Mouse (Mus musculus) heart, adult 11 months (tissue): Measurements from ENCODE around the gene Gm7102.
"Not testable (repeated sequence)": the region's sequence is repeated elsewhere in the genome, so short reads cannot be mapped to it uniquely, and the experiment has no call there.

Experiments
- DNase-seq: peaks from one replicate; pipeline ENCODE4 v3.0.0; 2022

Gene Gm7102

GRCm38 (mm10) chr19:61175756-61176324, at the start of gene Gm7102:
Gm7102 (minus strand) TSS chr19:61176309.
- no peak for DNase-seq

- peak; percentile 90 for DNase-seq
Measured at GRCm38 (mm10) chr19:61224678-61225525, 48.8 kb upstream of the Gm7102 start.

GRCm38 (mm10) chr19:61223706-61224328, 47.7 kb upstream of the Gm7102 start:
- peak; percentile 37 for DNase-seq

- DNase-seq, result not testable (repeated sequence)
Measured at GRCm38 (mm10) chr19:61207506-61207905, 31.4 kb upstream of the Gm7102 start.

GRCm38 (mm10) chr19:61199836-61200235, 23.7 kb upstream of the Gm7102 start:
- no peak for DNase-seq

GRCm38 (mm10) chr19:61199316-61199715, 23.2 kb upstream of the Gm7102 start:
- peak; percentile 99 for DNase-seq

- not testable (repeated sequence) for DNase-seq
Measured at GRCm38 (mm10) chr19:61183590-61183989, 7.5 kb upstream of the Gm7102 start, which contains the start of gene Gm6020. Gm6020 (plus strand) TSS chr19:61183890.

- DNase-seq, result peak; percentile 87
Measured at GRCm38 (mm10) chr19:61151701-61152420, 24.2 kb downstream of the Gm7102 start.

- DNase-seq, result no peak
Measured at GRCm38 (mm10) chr19:61151372-61151700, 24.8 kb downstream of the Gm7102 start.

- DNase-seq, result no peak
Measured at GRCm38 (mm10) chr19:61141299-61141698, 34.8 kb downstream of the Gm7102 start.

- peak; percentile 100 for DNase-seq
Measured at GRCm38 (mm10) chr19:61140342-61141206, 35.5 kb downstream of the Gm7102 start, which contains the start of gene Zfp950. Zfp950 (minus strand) TSS chr19:61140840.

- DNase-seq, result no peak
Measured at GRCm38 (mm10) chr19:61138655-61139054, 37.5 kb downstream of the Gm7102 start.

- no peak for DNase-seq
Measured at GRCm38 (mm10) chr19:61131096-61131495, 45.0 kb downstream of the Gm7102 start.
